Mouse (Mus musculus) CH12.LX (cell line): ENCODE data around the gene Tmem104. TPM values are rescaled to one million over a fixed set of nuclear protein-coding genes. Genes with fewer than 3 reads are reported as not detected.

Source experiments
- DNase-seq: peaks from one replicate; pipeline ENCODE4 v3.0.0-alpha.2; 2013; ENCODE audit errors: extremely low read depth
- H3K27ac ChIP-seq: 2 replicates; pipeline ENCODE4 v1.5.1; 2012; ENCODE audit warnings: low read depth, mild to moderate bottlenecking, control low read depth, moderate library complexity; ENCODE audit not compliant: insufficient read depth
- H3K27me3 ChIP-seq: replicated peaks from 2 replicates; pipeline ENCODE3; 2012; ENCODE audit warnings: inconsistent platforms
- H3K36me3 ChIP-seq, 2 experiments: replicated peaks in 1 of 2; 2 replicates each; pipeline versions ENCODE3 to v1.6.1; 2012; ENCODE audit warnings: inconsistent platforms in 1 of 2, low read length in 1 of 2, mild to moderate bottlenecking in 1 of 2, mixed read lengths in 1 of 2, moderate library complexity in 1 of 2; ENCODE audit not compliant: control insufficient read depth in 1 of 2, insufficient read depth in 1 of 2
- H3K4me1 ChIP-seq, 2 experiments: 2 replicates each; pipeline ENCODE4 v1.6.1; 2012; ENCODE audit warnings: inconsistent platforms in 1 of 2, moderate library complexity in 1 of 2; ENCODE audit not compliant: insufficient read depth in 2 of 2, control insufficient read depth in 1 of 2
- H3K4me2 ChIP-seq: 2 replicates; pipeline ENCODE4 v1.6.1; 2012; ENCODE audit warnings: low read depth, mild to moderate bottlenecking, control low read depth; ENCODE audit not compliant: poor library complexity, insufficient read depth, severe bottlenecking
- H3K4me3 ChIP-seq, 3 experiments: fragments of 150-350 bp in 1 of 3; sonication (generic) in 1 of 3; replicated peaks in 1 of 3; 2 replicates each; pipeline versions ENCODE3 to v1.5.1; 2011 to 2012; ENCODE audit warnings: low read depth in 2 of 3, low read length in 2 of 3, mild to moderate bottlenecking in 2 of 3, moderate library complexity in 2 of 3, control low read depth in 1 of 3, improper control_type of control experiment in 1 of 3, inconsistent platforms in 1 of 3, mixed read lengths in 1 of 3; ENCODE audit not compliant: poor library complexity in 1 of 3
- H3K79me2 ChIP-seq: replicated peaks from 2 replicates; pipeline ENCODE4 v1.6.1; 2012; ENCODE audit warnings: mild to moderate bottlenecking, moderate library complexity; ENCODE audit not compliant: control insufficient read depth, poor library complexity, insufficient read depth, severe bottlenecking; ENCODE audit errors: extremely low read depth
- H3K9ac ChIP-seq: 2 replicates; pipeline ENCODE4 v1.6.1; 2012; ENCODE audit warnings: low read depth, mild to moderate bottlenecking, control low read depth, moderate library complexity; ENCODE audit not compliant: insufficient read depth
- H3K9me3 ChIP-seq: replicated peaks from 2 replicates; pipeline ENCODE3; 2012; ENCODE audit warnings: low read length, inconsistent platforms, mixed read lengths
- BHLHE40 ChIP-seq: IDR thresholded peaks from 2 replicates; pipeline ENCODE4 v1.6.1; 2011; ENCODE audit warnings: mild to moderate bottlenecking, low read depth, low read length, improper control_type of control experiment
- CHD1 ChIP-seq: IDR thresholded peaks from 2 replicates; pipeline ENCODE4 v1.6.1; 2012; ENCODE audit warnings: low read depth, low read length, improper control_type of control experiment, inconsistent platforms
- CHD2 ChIP-seq: IDR thresholded peaks from 2 replicates; pipeline ENCODE4 v1.6.1; 2011; ENCODE audit warnings: low read length, improper control_type of control experiment
- CTCF ChIP-seq, 2 experiments: IDR thresholded peaks in 1 of 2; conservative IDR thresholded peaks in 1 of 2; 2 replicates each; pipeline ENCODE4 v1.5.1; 2011 to 2012; ENCODE audit warnings: low read depth in 2 of 2, low read length in 2 of 2, improper control_type of control experiment in 1 of 2, inconsistent platforms in 1 of 2, mild to moderate bottlenecking in 1 of 2, moderate library complexity in 1 of 2
- E2F4 ChIP-seq: IDR thresholded peaks from 2 replicates; pipeline ENCODE4 v1.6.1; 2011; ENCODE audit warnings: low read depth, low read length, improper control_type of control experiment; ENCODE audit not compliant: insufficient replicate concordance
- ELF1 ChIP-seq: IDR thresholded peaks from 2 replicates; pipeline ENCODE4 v1.6.1; 2014; ENCODE audit warnings: low read depth, mild to moderate bottlenecking, inconsistent platforms, low read length, improper control_type of control experiment
- EP300 ChIP-seq: IDR thresholded peaks from 2 replicates; pipeline ENCODE4 v1.6.1; 2011; ENCODE audit warnings: low read length, improper control_type of control experiment
- ETS1 ChIP-seq: conservative IDR thresholded peaks from 2 replicates; pipeline ENCODE4 v1.6.1; 2012; ENCODE audit warnings: low read depth, mild to moderate bottlenecking, inconsistent platforms, low read length, improper control_type of control experiment, moderate library complexity
- GABPA ChIP-seq: IDR thresholded peaks from 2 replicates; pipeline ENCODE4 v1.6.1; 2012; ENCODE audit warnings: low read depth, low read length, improper control_type of control experiment, inconsistent platforms; ENCODE audit not compliant: insufficient replicate concordance
- HCFC1 ChIP-seq: IDR thresholded peaks from 2 replicates; pipeline ENCODE4 v1.6.1; 2012; ENCODE audit warnings: low read depth, mild to moderate bottlenecking, inconsistent platforms, low read length, improper control_type of control experiment
- IRF4 ChIP-seq: IDR thresholded peaks from 2 replicates; pipeline ENCODE4 v1.6.1; 2014; ENCODE audit warnings: low read depth, mild to moderate bottlenecking, inconsistent platforms, low read length, improper control_type of control experiment
- JUN ChIP-seq: IDR thresholded peaks from 2 replicates; pipeline ENCODE4 v1.6.1; 2011; ENCODE audit warnings: low read depth, mild to moderate bottlenecking, low read length, improper control_type of control experiment, moderate library complexity; ENCODE audit not compliant: insufficient read depth
- JUND ChIP-seq: conservative IDR thresholded peaks from 2 replicates; pipeline ENCODE4 v1.6.1; 2011; ENCODE audit warnings: low read depth, low read length, improper control_type of control experiment
- KAT2A ChIP-seq: IDR thresholded peaks from 2 replicates; pipeline ENCODE4 v1.6.1; 2012; ENCODE audit warnings: low read length, improper control_type of control experiment, inconsistent platforms; ENCODE audit not compliant: insufficient replicate concordance
- MAFK ChIP-seq: IDR thresholded peaks from 2 replicates; pipeline ENCODE4 v1.6.1; 2011; ENCODE audit warnings: low read length, improper control_type of control experiment; ENCODE audit not compliant: insufficient replicate concordance
- MAX ChIP-seq: IDR thresholded peaks from 2 replicates; pipeline ENCODE4 v1.6.1; 2011; ENCODE audit warnings: low read length, improper control_type of control experiment
- MAZ ChIP-seq: IDR thresholded peaks from 2 replicates; pipeline ENCODE4 v1.6.1; 2012; ENCODE audit warnings: low read depth, mild to moderate bottlenecking, inconsistent platforms, low read length, improper control_type of control experiment, moderate library complexity
- MEF2A ChIP-seq: IDR thresholded peaks from 2 replicates; pipeline ENCODE4 v1.6.1; 2014; ENCODE audit warnings: low read depth, mild to moderate bottlenecking, inconsistent platforms, low read length, improper control_type of control experiment, borderline replicate concordance
- MXI1 ChIP-seq: IDR thresholded peaks from 2 replicates; pipeline ENCODE4 v1.6.1; 2011; ENCODE audit warnings: mild to moderate bottlenecking, low read depth, low read length, improper control_type of control experiment
- MYC ChIP-seq: IDR thresholded peaks from 2 replicates; pipeline ENCODE4 v1.6.1; 2011; ENCODE audit warnings: low read depth, mild to moderate bottlenecking, improper control_type of control experiment, low read length
- NELFE ChIP-seq: IDR thresholded peaks from 2 replicates; pipeline ENCODE4 v1.6.1; 2011; ENCODE audit warnings: low read depth, low read length, improper control_type of control experiment
- NRF1 ChIP-seq: IDR thresholded peaks from 2 replicates; pipeline ENCODE4 v1.6.1; 2014; ENCODE audit warnings: low read depth, mild to moderate bottlenecking, inconsistent platforms, low read length, improper control_type of control experiment, moderate library complexity
- PAX5 ChIP-seq: IDR thresholded peaks from 2 replicates; pipeline ENCODE4 v1.6.1; 2012; ENCODE audit warnings: low read length, inconsistent platforms, mixed read lengths
- POLR2A ChIP-seq: IDR thresholded peaks from 2 replicates; pipeline ENCODE4 v1.6.1; 2011; ENCODE audit warnings: low read depth, mild to moderate bottlenecking, improper control_type of control experiment, low read length
- POLR2AphosphoS2 ChIP-seq: IDR thresholded peaks from 2 replicates; pipeline ENCODE4 v1.6.1; 2011; ENCODE audit warnings: low read depth, low read length, improper control_type of control experiment
- RAD21 ChIP-seq: IDR thresholded peaks from 2 replicates; pipeline ENCODE4 v1.6.1; 2011; ENCODE audit warnings: low read depth, mild to moderate bottlenecking, low read length, improper control_type of control experiment, moderate library complexity
- RCOR1 ChIP-seq: conservative IDR thresholded peaks from 2 replicates; pipeline ENCODE4 v1.6.1; 2012; ENCODE audit warnings: low read depth, mild to moderate bottlenecking, inconsistent platforms, low read length, improper control_type of control experiment
- SIN3A ChIP-seq: IDR thresholded peaks from 2 replicates; pipeline ENCODE4 v1.6.1; 2012; ENCODE audit warnings: low read length, improper control_type of control experiment, inconsistent platforms
- SMC3 ChIP-seq: IDR thresholded peaks from 2 replicates; pipeline ENCODE4 v1.6.1; 2011; ENCODE audit warnings: low read depth, low read length, improper control_type of control experiment
- TBP ChIP-seq: conservative IDR thresholded peaks from 2 replicates; pipeline ENCODE4 v1.6.1; 2011; ENCODE audit warnings: low read depth, low read length, improper control_type of control experiment
- TCF12 ChIP-seq: IDR thresholded peaks from 2 replicates; pipeline ENCODE4 v1.6.1; 2014; ENCODE audit warnings: low read depth, mild to moderate bottlenecking, inconsistent platforms, low read length, improper control_type of control experiment
- UBTF ChIP-seq: IDR thresholded peaks from 2 replicates; pipeline ENCODE4 v1.6.1; 2012; ENCODE audit warnings: low read depth, mild to moderate bottlenecking, inconsistent platforms, low read length, improper control_type of control experiment, moderate library complexity
- USF1 ChIP-seq: IDR thresholded peaks from 2 replicates; pipeline ENCODE4 v1.6.1; 2014; ENCODE audit warnings: low read depth, mild to moderate bottlenecking, inconsistent platforms, low read length, improper control_type of control experiment
- USF2 ChIP-seq: conservative IDR thresholded peaks from 2 replicates; pipeline ENCODE4 v1.6.1; 2011; ENCODE audit warnings: low read depth, low read length, improper control_type of control experiment
- ZC3H11A ChIP-seq: IDR thresholded peaks from 2 replicates; pipeline ENCODE4 v1.6.1; 2012; ENCODE audit warnings: low read depth, mild to moderate bottlenecking, inconsistent platforms, low read length, improper control_type of control experiment
- ZKSCAN1 ChIP-seq: IDR thresholded peaks from 2 replicates; pipeline ENCODE4 v1.6.1; 2012; ENCODE audit warnings: low read depth, inconsistent platforms, low read length, improper control_type of control experiment, borderline replicate concordance
- ZMIZ1 ChIP-seq: IDR thresholded peaks from 2 replicates; pipeline ENCODE4 v1.6.1; 2012; ENCODE audit warnings: low read depth, mild to moderate bottlenecking, inconsistent platforms, low read length, improper control_type of control experiment
- ZNF384 ChIP-seq: IDR thresholded peaks from 2 replicates; pipeline ENCODE4 v1.6.1; 2012; ENCODE audit warnings: low read depth, low read length, improper control_type of control experiment, inconsistent platforms
- dilution Hi-C: fragments of 300-500 bp; cut with MboI; formaldehyde crosslinking; loops from 2 replicates; pipeline ENCODE4 v1.14.3; 2020; ENCODE audit warnings: low sequenced_read_pairs; ENCODE audit not compliant: extremely low pct_unique_long_range_greater_than_20kb, extremely low pct_ligation_motif_present
- in situ Hi-C: fragments of 300-500 bp; cut with MboI; formaldehyde crosslinking; loops from 3 replicates; pipeline ENCODE4 v1.14.3; 2019; ENCODE audit warnings: low sequenced_read_pairs, low pct_ligation_motif_present, low pct_unique_long_range_greater_than_20kb, mixed read lengths
- polyA plus RNA-seq: library from polyadenylated mRNA; unstranded; fragments of >175 nt; gene quantifications from 2 replicates; pipeline ENCODE4 v1.2.1, GENCODE M21; 2012; ENCODE audit warnings: low read depth; ENCODE audit not compliant: insufficient read length
- total RNA-seq, 2 experiments: library from RNA; depleted of rRNA; stranded (reverse); fragments of 300-350 nt in 1 of 2; fragments of >200 nt in 1 of 2; gene quantifications; 2 replicates each; pipeline ENCODE4 v1.2.3; 2012 to 2014

Tmem104 gene
- total and polyA plus RNA-seq, 3 experiments, result 3.5 to 16.1 (median 10.8) TPM

- no peaks in the 10 kb centered on the region for H3K9me3 ChIP-seq
- H3K27me3 ChIP-seq, result no peaks in the 10 kb centered on the region
- in situ Hi-C loops, result loop anchor here (5.0 kb wide), 2 partner anchors 42 to 112 kb away; partner anchors contain the start of gene Slc9a3r1
- H3K27ac ChIP-seq, result peak overlapping the region; percentile 39; the same call in 1 of the 2 replicates
- 0 out of 2 replicates have a peak, but pooled peaks cover 9% of the 10 kb centered on the region for H3K79me2 ChIP-seq
- TF ChIP-seq ZC3H11A (no peak), ZNF384 (no peak), HCFC1 (no peak), MXI1 (no peak), ELF1 (no peak), USF1 (no peak), MAZ (peak; percentile 77; the same call in 1 of the 2 replicates), SIN3A (no peak), CTCF (conservative IDR thresholded peaks at IDR 0.05 in 1 of 2, IDR thresholded peaks at IDR 0.05 in 1 of 2; ENCODE audit: low read depth in 2 of 2, low read length in 2 of 2) (no peak), SMC3 (no peak), RAD21 (no peak), MAFK (peak; percentile 77), ZKSCAN1 (no peak), TCF12 (no peak), ZMIZ1 (no peak), GABPA (no peak), JUND (peak; percentile 74), JUN (peak; percentile 76), NRF1 (no peak), MAX (no peak), TBP (no peak), EP300 (peak; percentile 67; the same call in 1 of the 2 replicates), ETS1 (peak; percentile 68), POLR2AphosphoS2 (no peak), KAT2A (no peak), UBTF (no peak), NELFE (no peak), CHD1 (no peak), RCOR1 (no peak), IRF4 (peak; percentile 88), USF2 (no peak), PAX5 (no peak), E2F4 (no peak), POLR2A (no peak), MYC (no peak), MEF2A (peak; percentile 75; the same call in 1 of the 2 replicates), BHLHE40 (no peak), CHD2 (0 out of 2 replicates have a peak, but pooled peaks have one; percentile 9)
- TF ChIP-seq, all 38 proteins: peak for 9
- peak overlapping the region in 1 of 3 experiments; percentile 20 for H3K4me3 ChIP-seq
- H3K9ac ChIP-seq, result peak overlapping the region; percentile 38
- DNase-seq, result peak; percentile 85
- peak overlapping the region; percentile 89 for H3K4me2 ChIP-seq
- dilution Hi-C loops, result no loop called here
- peaks cover 33 to 60% of the 10 kb centered on the region in 2 experiments for H3K4me1 ChIP-seq
- H3K36me3 ChIP-seq, result peaks cover 31 to 50% of the 10 kb centered on the region in 2 experiments
These were observed 86.9 kb downstream of the Tmem104 start for GRCm38 (mm10) chr11:115274178-115274577.
